8 mouse cellular contexts compared by ENCODE assay signal in the genomic region with DNA sequence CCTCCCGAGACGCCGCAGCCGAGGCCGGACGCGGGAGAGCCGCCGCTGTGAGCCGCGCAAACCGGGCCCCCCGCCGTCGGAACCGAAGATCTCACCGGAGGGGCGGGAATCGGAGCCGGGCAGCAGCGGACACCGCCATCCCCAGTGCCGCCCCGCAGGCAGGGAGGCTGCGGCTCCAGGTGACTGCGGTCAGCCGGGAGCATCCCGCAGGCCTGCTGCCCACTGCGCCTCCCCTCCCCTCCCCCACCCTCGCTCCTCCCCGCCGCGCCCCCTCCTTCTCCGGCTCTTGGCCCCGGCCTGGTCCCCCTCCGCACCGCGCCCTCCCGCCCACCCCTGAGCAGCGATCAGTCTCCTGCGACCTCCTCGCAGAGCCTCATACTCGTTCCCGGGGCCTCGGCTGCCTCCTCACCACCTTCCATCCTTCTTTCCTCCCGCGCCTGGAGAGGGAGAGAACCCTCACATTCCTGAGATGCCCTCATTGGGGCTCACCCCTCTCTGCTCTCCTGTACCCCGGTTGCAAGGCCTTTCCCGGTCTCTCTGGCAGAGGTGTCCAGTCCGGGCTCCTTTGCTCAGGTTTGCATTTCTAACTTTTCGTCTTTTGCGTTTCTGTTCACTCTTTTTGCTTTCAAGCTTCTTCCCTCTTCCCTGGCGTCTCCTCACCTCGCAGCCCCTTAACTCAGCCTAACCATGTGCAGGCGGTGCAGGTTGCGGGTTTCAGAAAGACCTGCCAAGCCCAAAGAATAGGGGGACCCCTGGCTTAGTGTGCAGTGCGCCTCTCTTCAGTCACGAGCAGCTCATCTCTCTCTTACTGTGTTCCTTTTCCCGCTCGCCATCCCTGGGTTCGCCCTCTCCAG. TPM values are rescaled to one million over a fixed set of nuclear protein-coding genes. Genes with fewer than 3 reads are reported as not detected.
DNase-seq lines count a peak whose midpoint lies in the region; ATAC-seq and TF ChIP-seq lines count a peak whose summit lies in the region.

No protein-coding gene starts in this region.

- no peak for TF ChIP-seq RAD21 in MEL (IDR thresholded peaks at IDR 0.05; ENCODE audit: low read depth, low read length)

- DNase-seq in kidney, adult 11 months = peak; percentile 23
- no peak for DNase-seq in kidney, postnatal 14 days
- no peak for DNase-seq in MEL (ENCODE audit: low read depth, low spot score)
- DNase-seq in embryo, embryonic 9.5 days (ENCODE audit: extremely low spot score) = peak; percentile 79
- peak; percentile 72 for DNase-seq in hindbrain, embryonic 10.5 days (ENCODE audit: low spot score)
- peak; percentile 72 for DNase-seq in liver, embryonic 11.5 days (ENCODE audit: low spot score)
- peak; percentile 74 for DNase-seq in yolk sac, embryonic 10.5 days (ENCODE audit: low spot score)

- peak; percentile 51 for ATAC-seq in liver, embryonic 11.5 days (replicated peaks; ENCODE audit: low FRiP score)
- peak; percentile 73 for ATAC-seq in neural tube, embryonic 13.5 days (ENCODE audit: low read depth)

- peak overlapping the region; percentile 78 for H3K4me2 ChIP-seq in liver, embryonic 11.5 days
- H3K4me2 ChIP-seq in neural tube, embryonic 13.5 days = peak overlapping the region; percentile 82

- H3K36me3 ChIP-seq in MEL (ENCODE audit: control insufficient read depth in 1 of 2, insufficient read depth in 2 of 2, low read length in 2 of 2) = peaks cover 11 to 32% of the 10 kb centered on the region in 2 experiments
- peaks cover 10% of the 10 kb centered on the region; the same call in 1 of the 2 replicates for H3K36me3 ChIP-seq in hindbrain, embryonic 10.5 days
- peaks cover 2% of the 10 kb centered on the region; the same call in 1 of the 2 replicates for H3K36me3 ChIP-seq in liver, embryonic 11.5 days (ENCODE audit: control insufficient read depth, insufficient read depth, low read length)
- H3K36me3 ChIP-seq in neural tube, embryonic 13.5 days = no peaks in the 10 kb centered on the region; the same call in 1 of the 2 replicates

- H3K27me3 ChIP-seq in MEL (ENCODE audit: control insufficient read depth in 1 of 2, insufficient read depth in 2 of 2, low read length in 2 of 2) = no peaks in the 10 kb centered on the region
- no peaks in the 10 kb centered on the region for H3K27me3 ChIP-seq in hindbrain, embryonic 10.5 days (ENCODE audit: insufficient read depth, poor library complexity, severe bottlenecking)
- H3K27me3 ChIP-seq in liver, embryonic 11.5 days (replicated peaks; ENCODE audit: control insufficient read depth, insufficient read depth, low read length) = no peaks in the 10 kb centered on the region
- H3K27me3 ChIP-seq in neural tube, embryonic 13.5 days = no peaks in the 10 kb centered on the region

- peak overlapping the region; percentile 81 for H3K9ac ChIP-seq in MEL (ENCODE audit: control insufficient read depth, low read depth, low read length, poor library complexity, severe bottlenecking)
- peak overlapping the region; percentile 98 for H3K9ac ChIP-seq in liver, embryonic 11.5 days (ENCODE audit: low read depth, low read length)
- peak overlapping the region; percentile 97 for H3K9ac ChIP-seq in neural tube, embryonic 13.5 days

- H3K4me1 ChIP-seq in MEL (ENCODE audit: control insufficient read depth in 1 of 2, insufficient read depth in 2 of 2, low read length in 2 of 2) = peaks cover 10 to 24% of the 10 kb centered on the region in 2 experiments
- H3K4me1 ChIP-seq in hindbrain, embryonic 10.5 days (replicated peaks) = peaks cover 30% of the 10 kb centered on the region
- H3K4me1 ChIP-seq in liver, embryonic 11.5 days (replicated peaks; ENCODE audit: control insufficient read depth, insufficient read depth, low read length) = peaks cover 25% of the 10 kb centered on the region
- peaks cover 46% of the 10 kb centered on the region for H3K4me1 ChIP-seq in neural tube, embryonic 13.5 days (replicated peaks)

- peak overlapping the region; percentile 96 for H3K27ac ChIP-seq in MEL (ENCODE audit: control insufficient read depth, low read depth, low read length)
- peak overlapping the region; percentile 100 for H3K27ac ChIP-seq in hindbrain, embryonic 10.5 days
- peak overlapping the region; percentile 92 for H3K27ac ChIP-seq in liver, embryonic 11.5 days (ENCODE audit: low read depth, low read length)
- peak overlapping the region; percentile 98 for H3K27ac ChIP-seq in neural tube, embryonic 13.5 days (replicated peaks)

- TF ChIP-seq CTCF in MEL (IDR thresholded peaks at IDR 0.05 in 2 of 3, conservative IDR thresholded peaks at IDR 0.05 in 1 of 3; ENCODE audit: control insufficient read depth in 1 of 3, insufficient read depth in 1 of 3, low read depth in 2 of 3, low read length in 3 of 3, poor library complexity in 1 of 3, severe bottlenecking in 1 of 3) = no peak

- H3K4me3 ChIP-seq in MEL (ENCODE audit: control insufficient read depth in 1 of 2, insufficient read depth in 1 of 2, low read depth in 2 of 2, low read length in 2 of 2) = peak overlapping the region; percentile 64 to 96
- H3K4me3 ChIP-seq in hindbrain, embryonic 10.5 days = peak overlapping the region; percentile 97
- H3K4me3 ChIP-seq in liver, embryonic 11.5 days (ENCODE audit: low read depth, low read length) = peak overlapping the region; percentile 97
- peak overlapping the region; percentile 98 for H3K4me3 ChIP-seq in neural tube, embryonic 13.5 days

- TF ChIP-seq POLR2A in MEL (IDR thresholded peaks at IDR 0.05; ENCODE audit: control insufficient read depth in 1 of 2, insufficient read depth in 1 of 2, low read depth in 1 of 2, low read length in 2 of 2, poor library complexity in 1 of 2) = no peak

- peaks cover 49% of the 10 kb centered on the region for H3K79me2 ChIP-seq in MEL (ENCODE audit: control insufficient read depth, insufficient read depth, low read length, poor library complexity)

- H3K9me3 ChIP-seq in MEL (replicated peaks; ENCODE audit: insufficient read depth, low read length) = no peaks in the 10 kb centered on the region
- H3K9me3 ChIP-seq in hindbrain, embryonic 10.5 days = no peaks in the 10 kb centered on the region
- H3K9me3 ChIP-seq in liver, embryonic 11.5 days (ENCODE audit: control insufficient read depth, low read length) = no peaks in the 10 kb centered on the region
- H3K9me3 ChIP-seq in neural tube, embryonic 13.5 days = no peaks in the 10 kb centered on the region

- WGBS in hindbrain, embryonic 10.5 days = under 1% methylated on average over 54 of the region's 61 CpGs
- WGBS in liver, embryonic 11.5 days = under 1% methylated on average over 44 of the region's 61 CpGs
- WGBS in neural tube, embryonic 13.5 days = under 1% methylated on average over 44 of the region's 61 CpGs

- no peak for TF ChIP-seq EP300 in MEL (IDR thresholded peaks at IDR 0.05; ENCODE audit: low read depth in 1 of 2, low read length in 2 of 2)

TF ChIP-seq in MEL, 35 proteins besides CTCF, POLR2A, EP300 and RAD21:
- peak; percentile 82 for TF ChIP-seq MAZ (IDR thresholded peaks at IDR 0.05; ENCODE audit: low read depth, low read length)
- no peak for TF ChIP-seq KAT2A (conservative IDR thresholded peaks at IDR 0.05; ENCODE audit: low read depth, low read length)
- 0 out of 2 replicates have a peak, but pooled peaks have one; percentile 1 for TF ChIP-seq ZMIZ1 (IDR thresholded peaks at IDR 0.05; ENCODE audit: low read depth, low read length)
- peak; percentile 32 for TF ChIP-seq CHD1 (IDR thresholded peaks at IDR 0.05; ENCODE audit: low read depth, low read length)

RNA-seq across cellular contexts. Expression of a gene that starts 0.6 kb away (rescaled TPM):
- 74.9 and 94.1 TPM in 2 replicates for total RNA-seq in MEL (2012; rRNA removed)
- polyA plus RNA-seq in MEL (2012; ENCODE audit: insufficient read depth in 1 of 2, insufficient read length in 2 of 2, low read depth in 1 of 2, low replicate concordance in 2 of 2, missing spikeins in 1 of 2) = 10 to 100 TPM in 1 of 2 experiments, not detected in 1; 73.5 TPM
- polyA plus RNA-seq in hindbrain, embryonic 10.5 days (2016; fragmentation: Nextera tagmentation; extraction: Ambion mirVana) = 111 and 125 TPM in 2 replicates
- 74.4 and 76.3 TPM in 2 replicates for polyA plus RNA-seq in liver, embryonic 11.5 days (2014; fragmentation: Nextera tagmentation; extraction: Ambion mirVana)
- polyA plus RNA-seq in neural tube, embryonic 13.5 days (2015; fragmentation: Nextera tagmentation; extraction: Ambion mirVana) = 123 and 126 TPM in 2 replicates

RNA-seq across cellular contexts. Expression of a gene that starts 49.0 kb away (rescaled TPM):
- 18.8 and 21.1 TPM in 2 replicates for total RNA-seq in MEL (2012; rRNA removed)
- 10 to 100 TPM in 1 of 2 experiments, not detected in 1; 22.2 TPM for polyA plus RNA-seq in MEL (2012; ENCODE audit: insufficient read depth in 1 of 2, insufficient read length in 2 of 2, low read depth in 1 of 2, low replicate concordance in 2 of 2, missing spikeins in 1 of 2)
- polyA plus RNA-seq in hindbrain, embryonic 10.5 days (2016; fragmentation: Nextera tagmentation; extraction: Ambion mirVana) = 58.5 and 72.0 TPM in 2 replicates
- polyA plus RNA-seq in liver, embryonic 11.5 days (2014; fragmentation: Nextera tagmentation; extraction: Ambion mirVana) = 54.1 and 54.6 TPM in 2 replicates
- 65.7 and 74.4 TPM in 2 replicates for polyA plus RNA-seq in neural tube, embryonic 13.5 days (2015; fragmentation: Nextera tagmentation; extraction: Ambion mirVana)

Comparison
In these comparisons a context has a peak if more than half of its experiments do, and no peak if none do; other contexts are left out.
1. DNase-seq: peak in kidney, adult 11 months (single experiment), embryo, embryonic 9.5 days (single experiment), hindbrain, embryonic 10.5 days (single experiment), liver, embryonic 11.5 days (single experiment) and yolk sac, embryonic 10.5 days (single experiment); none in kidney, postnatal 14 days (single experiment) and MEL (single experiment).
2. Peak in every context shown above with its lines, with median percentiles within 50 percentile points of each other: H3K27ac ChIP-seq, H3K4me3 ChIP-seq and H3K9ac ChIP-seq.